Mouse (Mus musculus): ENCODE results near the gene Nup210l.

DNA sequence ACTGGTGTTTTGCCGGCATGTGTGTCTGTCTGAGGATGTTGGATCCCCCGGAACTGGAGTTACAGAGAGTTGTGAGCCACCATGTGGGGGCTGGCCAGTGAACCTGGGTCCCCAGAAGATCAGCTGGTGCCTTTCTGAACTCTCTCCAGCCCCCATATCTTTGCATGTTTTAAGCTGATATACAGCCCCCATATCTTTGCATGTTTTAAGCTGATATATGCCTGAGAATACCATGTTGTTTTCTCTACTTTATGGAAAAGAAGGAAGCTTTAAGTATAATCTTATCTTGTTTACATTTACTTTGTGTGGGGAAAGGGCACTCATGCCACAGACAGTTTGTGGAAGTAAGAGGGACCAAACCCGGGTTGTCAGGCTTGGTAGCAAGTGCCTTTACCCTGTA, 75.6 kb downstream of the Nup210l start:
- TF ChIP-seq CTCF (conservative IDR thresholded peaks at IDR 0.05; ENCODE audit: insufficient read depth, insufficient read length, low read depth, low read length) (no peak), POLR2A (IDR thresholded peaks at IDR 0.05; ENCODE audit: low read depth, low read length) (no peak)

All from kidney, adult 2 months (tissue).